Mouse (Mus musculus) midbrain, embryonic 12.5 days (tissue): ENCODE data around the gene Gm5447. TPM values are rescaled to one million over a fixed set of nuclear protein-coding genes. Genes with fewer than 3 reads are reported as not detected.

Experiments used
- ATAC-seq: fragments of 200-750 bp; cut with Nextera tagmentation; 2 replicates; pipeline ENCODE4 v1.8.0; 2017; ENCODE audit warnings: low read depth, moderate TSS enrichment, moderate library complexity; ENCODE audit not compliant: low FRiP score
- H3K27ac ChIP-seq: fragments of 300-500 bp; sonication (generic); replicated peaks from 2 replicates; pipeline ENCODE4 v1.5.1; 2016; ENCODE audit warnings: mild to moderate bottlenecking
- H3K27me3 ChIP-seq: fragments of 300-500 bp; sonication (generic); 2 replicates; pipeline ENCODE4 v1.6.1; 2016; ENCODE audit warnings: mild to moderate bottlenecking
- H3K36me3 ChIP-seq: fragments of 300-500 bp; sonication (generic); 2 replicates; pipeline ENCODE4 v1.6.1; 2016
- H3K4me1 ChIP-seq: fragments of 300-500 bp; sonication (generic); 2 replicates; pipeline ENCODE4 v1.6.1; 2016
- H3K4me2 ChIP-seq: fragments of 300-500 bp; sonication (generic); replicated peaks from 2 replicates; pipeline ENCODE4 v1.6.1; 2016; ENCODE audit warnings: mild to moderate bottlenecking, moderate library complexity
- H3K4me3 ChIP-seq: fragments of 300-500 bp; sonication (generic); 2 replicates; pipeline ENCODE4 v1.5.1; 2016; ENCODE audit warnings: mild to moderate bottlenecking
- H3K9ac ChIP-seq: fragments of 300-500 bp; sonication (generic); replicated peaks from 2 replicates; pipeline ENCODE4 v1.6.1; 2016; ENCODE audit warnings: mild to moderate bottlenecking, moderate library complexity
- H3K9me3 ChIP-seq: fragments of 300-500 bp; sonication (generic); 2 replicates; pipeline ENCODE4 v1.6.1; 2016; ENCODE audit warnings: mild to moderate bottlenecking
- WGBS: fragments of 180-500 bp; shearing (Covaris S2); methylation state at CpG from one replicate; pipeline ENCODE4 v1.1.7; 2016; 5-methylcytosine and 5-hydroxymethylcytosine counted together
- polyA plus RNA-seq: library from polyadenylated mRNA; unstranded; fragments of >200 nt; fragmentation: Nextera tagmentation; extraction: Ambion mirVana; gene quantifications from 2 replicates; pipeline ENCODE4 v1.2.1, GENCODE M21; 2016

Gm5447 gene
- polyA plus RNA-seq, 1 experiment from 2014 or later: 0.13 TPM

DNA sequence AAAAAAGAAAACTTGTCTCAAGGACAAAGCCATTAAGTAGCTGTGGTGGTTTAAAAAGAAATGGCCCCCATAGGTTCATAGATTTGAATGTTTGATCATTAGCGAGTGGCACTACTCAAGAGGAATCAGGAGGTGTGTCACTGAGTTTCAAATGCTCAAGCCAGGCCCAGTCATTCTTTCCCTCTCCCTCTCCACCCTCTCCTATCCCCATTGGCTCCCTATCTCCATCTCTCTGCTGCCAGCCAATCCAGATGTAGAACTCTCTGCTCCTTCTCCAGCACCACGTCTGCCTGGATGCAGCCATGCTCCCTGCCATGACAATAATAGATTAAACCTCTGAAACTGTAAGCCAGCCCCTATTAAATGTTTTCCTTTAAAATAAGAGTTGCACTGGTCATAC, 12.1 kb upstream of the Gm5447 start:
- Histone ChIP-seq H3K27me3 (no peaks in the 10 kb centered on the region), H3K27ac (no peak overlapping the region), H3K4me2 (no peak overlapping the region), H3K4me1 (peaks cover 15% of the 10 kb centered on the region), H3K4me3 (no peak overlapping the region), H3K9ac (no peak overlapping the region), H3K36me3 (no peaks in the 10 kb centered on the region), H3K9me3 (no peaks in the 10 kb centered on the region)
- no peak for ATAC-seq
- WGBS: 56% methylated on average over 2 of the region's 2 CpGs

DNA sequence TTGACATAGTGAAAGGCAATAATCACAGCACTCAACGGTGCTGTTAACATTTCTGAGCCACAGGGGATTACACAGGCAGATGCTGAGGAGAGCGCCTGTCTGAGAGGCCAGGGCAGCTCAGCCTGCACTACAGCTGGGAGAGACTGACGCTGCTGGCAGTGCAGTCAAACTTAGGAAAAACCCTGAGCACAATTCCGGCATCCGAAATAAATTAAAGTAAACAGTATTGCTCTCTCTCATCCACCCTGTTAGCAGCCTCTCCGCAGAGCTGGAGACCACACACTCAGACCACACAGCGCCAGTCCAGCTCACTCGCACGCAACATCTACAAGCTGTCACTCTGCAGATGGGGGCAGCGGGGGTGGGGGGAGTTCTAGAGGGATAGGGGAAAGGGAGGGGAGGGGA, 7.5 kb upstream of the Gm5447 start:
- Histone ChIP-seq H3K4me2 (peak overlapping the region; percentile 48), H3K27me3 (no peaks in the 10 kb centered on the region), H3K9ac (no peak overlapping the region; the same call in 1 of the 2 replicates), H3K4me3 (peak overlapping the region; percentile 21; the same call in 1 of the 2 replicates), H3K27ac (peak overlapping the region; percentile 30; the same call in 1 of the 2 replicates), H3K9me3 (no peaks in the 10 kb centered on the region), H3K4me1 (peaks cover 11% of the 10 kb centered on the region), H3K36me3 (no peaks in the 10 kb centered on the region)
- peak; percentile 73 for ATAC-seq
- WGBS: 7% methylated on average over 10 of the region's 10 CpGs

DNA sequence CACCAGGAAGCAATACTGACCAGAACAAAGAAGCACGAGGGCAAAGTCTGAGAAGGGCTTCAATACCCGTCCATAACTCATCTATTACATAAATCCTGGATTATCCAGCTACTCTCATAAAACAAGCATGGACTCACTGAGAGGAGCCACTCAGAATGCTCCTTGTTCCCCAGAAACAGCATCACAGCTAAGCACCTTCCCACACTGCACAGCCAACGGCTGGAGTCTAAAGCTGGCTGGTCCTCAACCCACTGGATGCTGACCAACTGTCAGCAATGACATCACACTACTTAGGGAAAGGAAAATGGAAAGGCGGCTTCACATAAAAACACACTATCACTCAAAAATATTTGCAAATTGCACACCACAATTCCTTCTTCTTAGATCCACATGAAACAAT, 5.7 kb upstream of the Gm5447 start:
- Histone ChIP-seq H3K4me1 (peaks cover 14% of the 10 kb centered on the region), H3K9me3 (no peaks in the 10 kb centered on the region), H3K4me3 (no peak overlapping the region), H3K9ac (no peak overlapping the region), H3K4me2 (no peak overlapping the region), H3K27me3 (no peaks in the 10 kb centered on the region), H3K27ac (no peak overlapping the region), H3K36me3 (no peaks in the 10 kb centered on the region)
- no peak for ATAC-seq
- WGBS: 55% methylated on average over 4 of the region's 4 CpGs

DNA sequence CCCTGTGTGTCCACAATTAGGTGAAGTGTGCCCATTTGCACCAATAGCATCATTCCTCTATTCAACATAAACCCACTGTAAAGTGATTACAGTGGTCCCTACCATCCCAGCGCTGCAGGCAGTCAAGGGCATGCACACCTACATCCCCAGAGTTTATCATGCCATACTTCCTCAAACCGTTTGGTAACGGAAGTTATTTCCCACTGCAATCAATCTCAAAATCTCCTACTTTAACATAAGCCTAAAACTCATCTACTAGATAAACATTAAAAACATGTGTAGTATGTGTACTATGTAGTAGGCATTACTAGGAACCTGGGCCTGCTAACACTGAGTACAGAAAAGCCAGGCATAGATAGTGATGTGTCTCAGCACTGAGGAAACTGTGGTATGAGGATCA, 3.0 kb upstream of the Gm5447 start:
- H3K27ac ChIP-seq: no peak overlapping the region
- ATAC-seq: no peak

DNA sequence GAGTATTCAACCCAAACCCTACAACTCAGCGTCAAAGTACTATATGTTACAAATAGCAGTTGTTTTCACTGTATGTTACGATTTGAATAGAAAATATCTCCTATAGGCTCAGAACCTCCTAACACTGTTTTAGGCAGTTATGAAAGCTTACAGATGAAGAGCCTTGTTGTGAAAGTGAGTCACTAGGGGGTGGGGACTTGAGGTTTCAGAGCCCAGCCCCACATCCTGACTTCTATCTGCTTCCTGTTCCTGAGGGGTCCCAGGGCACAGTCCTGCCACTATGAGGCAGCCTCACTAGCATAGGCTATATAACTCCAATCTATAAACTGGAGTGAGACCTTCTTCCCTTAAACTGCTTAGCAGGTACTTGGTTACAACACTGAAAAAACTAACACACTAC, 1.9 kb upstream of the Gm5447 start:
- no peaks in the 10 kb centered on the region for H3K36me3 ChIP-seq
- no peaks in the 10 kb centered on the region; the same call in 1 of the 2 replicates for H3K27me3 ChIP-seq
- H3K9ac ChIP-seq: no peak overlapping the region
- peaks cover 10% of the 10 kb centered on the region; the same call in 1 of the 2 replicates for H3K4me1 ChIP-seq
- no peaks in the 10 kb centered on the region for H3K9me3 ChIP-seq
- no peak overlapping the region for H3K4me2 ChIP-seq
- no peak overlapping the region for H3K4me3 ChIP-seq
- WGBS: 91% methylated on average over 2 of the region's 2 CpGs
- ATAC-seq: no peak
- H3K27ac ChIP-seq: no peak overlapping the region

More for the DNA sequence above, 3.0 kb upstream of the Gm5447 start:
- 90% methylated on average over 3 of the region's 3 CpGs for WGBS
- Histone ChIP-seq H3K9me3 (no peaks in the 10 kb centered on the region), H3K4me3 (no peak overlapping the region), H3K4me1 (peaks cover 18% of the 10 kb centered on the region), H3K9ac (no peak overlapping the region), H3K27me3 (no peaks in the 10 kb centered on the region; the same call in 1 of the 2 replicates), H3K36me3 (no peaks in the 10 kb centered on the region), H3K4me2 (no peak overlapping the region)

DNA sequence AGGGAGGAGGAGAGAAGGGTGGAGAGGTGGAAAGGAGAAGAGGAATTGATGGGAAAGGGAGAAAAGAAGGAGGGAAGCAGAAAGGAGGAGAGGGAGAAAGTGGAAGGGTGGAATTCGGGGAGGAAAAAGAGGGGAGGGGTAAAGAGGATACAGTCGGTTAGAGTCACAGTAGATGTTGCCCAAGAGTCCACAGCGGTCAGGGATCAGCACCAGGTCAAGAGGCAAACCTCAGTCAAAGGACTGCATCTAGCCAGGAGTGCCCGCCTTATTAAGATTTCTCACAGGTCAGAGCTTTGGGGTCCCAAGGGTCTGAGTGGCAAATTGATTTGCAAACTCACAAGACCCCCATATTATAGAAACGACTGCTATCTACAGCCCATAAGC, 235 bp downstream of the Gm5447 start:
- H3K36me3 ChIP-seq: no peaks in the 10 kb centered on the region
- H3K4me1 ChIP-seq: peaks cover 7% of the 10 kb centered on the region; the same call in 1 of the 2 replicates
- H3K27me3 ChIP-seq: no peaks in the 10 kb centered on the region; the same call in 1 of the 2 replicates
- 22% methylated on average over 5 of the region's 5 CpGs for WGBS
- peak; percentile 70 for ATAC-seq
- H3K4me3 ChIP-seq: peak overlapping the region; percentile 87
- H3K27ac ChIP-seq: no peak overlapping the region
- H3K4me2 ChIP-seq: peak overlapping the region; percentile 66
- H3K9ac ChIP-seq: peak overlapping the region; percentile 77
- H3K9me3 ChIP-seq: no peaks in the 10 kb centered on the region

DNA sequence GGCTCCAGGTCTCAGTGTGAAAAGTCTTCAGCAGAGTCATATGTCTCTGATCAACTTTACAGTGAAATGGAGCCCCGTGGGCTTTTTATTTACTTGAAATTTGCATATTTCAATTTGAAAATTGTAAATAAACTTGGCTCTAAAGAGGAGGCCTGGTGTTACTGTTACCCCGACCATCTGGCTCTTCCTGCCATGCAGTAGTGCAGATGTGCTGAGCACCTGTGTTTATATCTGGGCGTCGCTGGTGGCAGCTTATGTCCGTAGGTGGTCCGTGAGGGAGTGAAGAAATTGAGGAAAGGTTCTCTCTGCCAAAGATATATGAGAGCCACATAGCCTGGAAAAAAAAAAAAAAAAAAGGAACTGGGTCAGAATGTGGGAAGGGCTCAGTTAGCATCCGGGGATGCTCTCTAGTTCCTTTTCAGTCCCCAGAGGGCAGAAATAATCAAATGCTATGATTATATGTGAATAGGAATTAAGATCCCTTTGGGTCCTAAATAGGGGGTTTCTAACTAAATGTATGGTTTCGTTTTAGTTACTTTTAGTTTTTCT, 2.6 kb downstream of the Gm5447 start:
- ATAC-seq: no peak
- H3K27ac ChIP-seq: no peak overlapping the region
- no peak overlapping the region for H3K4me3 ChIP-seq
- no peak overlapping the region for H3K9ac ChIP-seq
- no peaks in the 10 kb centered on the region; the same call in 1 of the 2 replicates for H3K27me3 ChIP-seq
- H3K9me3 ChIP-seq: no peaks in the 10 kb centered on the region
- H3K36me3 ChIP-seq: no peaks in the 10 kb centered on the region
- WGBS: 63% methylated on average over 8 of the region's 8 CpGs
- peaks cover 7% of the 10 kb centered on the region; the same call in 1 of the 2 replicates for H3K4me1 ChIP-seq
- H3K4me2 ChIP-seq: no peak overlapping the region

DNA sequence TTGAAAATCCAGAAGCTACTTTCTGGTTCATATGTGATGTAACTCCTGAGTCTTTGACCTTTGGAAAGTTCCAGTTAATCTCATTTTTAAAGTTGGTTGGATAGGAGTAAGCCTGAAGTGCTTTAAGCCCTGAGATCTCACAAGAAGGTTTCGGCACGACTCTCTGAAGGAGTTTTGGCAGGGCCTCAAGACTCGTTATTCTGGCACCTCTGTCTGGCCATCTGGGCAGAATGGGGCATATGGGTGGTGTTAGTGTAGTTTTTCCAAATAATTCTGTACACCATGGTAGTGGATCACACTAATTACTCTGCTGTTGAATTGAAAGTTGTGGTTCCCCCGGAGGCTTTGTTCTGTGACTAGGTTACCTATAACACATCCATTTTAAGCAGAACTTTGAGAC, 4.2 kb downstream of the Gm5447 start:
- no peaks in the 10 kb centered on the region for H3K9me3 ChIP-seq
- WGBS: 77% methylated on average over 4 of the region's 4 CpGs
- no peak overlapping the region for H3K27ac ChIP-seq
- no peaks in the 10 kb centered on the region for H3K36me3 ChIP-seq
- ATAC-seq: no peak
- no peak overlapping the region for H3K4me3 ChIP-seq
- H3K9ac ChIP-seq: no peak overlapping the region
- peaks cover 4% of the 10 kb centered on the region; the same call in 1 of the 2 replicates for H3K4me1 ChIP-seq
- H3K27me3 ChIP-seq: no peaks in the 10 kb centered on the region; the same call in 1 of the 2 replicates
- no peak overlapping the region for H3K4me2 ChIP-seq

DNA sequence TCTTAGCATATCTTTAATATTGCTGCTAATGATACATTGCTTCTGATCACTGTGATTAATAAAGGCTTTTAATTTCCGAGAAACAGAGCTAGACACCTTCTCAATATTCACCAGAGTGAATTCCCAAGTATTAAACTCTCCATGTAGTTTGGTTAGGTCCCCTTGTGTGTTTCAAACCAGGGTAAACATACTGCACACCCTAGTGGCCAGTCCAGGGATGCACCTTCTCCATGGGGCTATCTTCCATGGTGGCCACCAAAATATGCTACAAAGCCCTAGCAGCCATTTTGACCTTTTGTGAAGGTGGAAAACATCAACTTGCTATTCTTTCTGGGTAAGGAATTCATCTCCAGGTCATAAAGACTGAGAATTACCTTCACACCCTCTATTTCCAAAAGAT, 7.7 kb downstream of the Gm5447 start:
- no peak for ATAC-seq
- H3K4me3 ChIP-seq: no peak overlapping the region
- no peak overlapping the region for H3K27ac ChIP-seq
- 75% methylated on average over 1 of the region's 1 CpGs for WGBS
- peaks cover 11% of the 10 kb centered on the region for H3K27me3 ChIP-seq
- H3K4me1 ChIP-seq: peaks cover 9% of the 10 kb centered on the region
- no peak overlapping the region for H3K9ac ChIP-seq
- H3K36me3 ChIP-seq: no peaks in the 10 kb centered on the region
- H3K9me3 ChIP-seq: no peaks in the 10 kb centered on the region
- H3K4me2 ChIP-seq: no peak overlapping the region

DNA sequence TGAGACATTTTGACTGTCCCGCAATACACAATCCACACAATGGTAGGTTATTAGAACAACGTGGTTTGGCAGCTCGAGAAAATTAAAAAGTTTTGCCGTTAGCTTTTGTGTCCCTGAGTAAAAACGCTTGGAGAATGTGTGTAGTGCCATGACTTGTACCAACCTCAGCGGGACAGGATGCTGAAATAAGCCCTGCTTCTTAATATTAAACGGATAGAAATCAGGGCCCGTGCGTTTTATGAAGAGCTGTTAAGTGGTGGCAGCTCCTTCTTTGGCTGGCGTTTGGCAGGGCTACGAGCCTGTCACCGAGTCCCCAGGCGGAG, 11.2 kb downstream of the Gm5447 start:
- peak overlapping the region; percentile 46; the same call in 1 of the 2 replicates for H3K9ac ChIP-seq
- H3K27me3 ChIP-seq: peaks cover 19% of the 10 kb centered on the region
- ATAC-seq: no peak
- H3K4me2 ChIP-seq: peak overlapping the region; percentile 63
- H3K27ac ChIP-seq: no peak overlapping the region
- H3K4me3 ChIP-seq: peak overlapping the region; percentile 35
- H3K36me3 ChIP-seq: no peaks in the 10 kb centered on the region
- peaks cover 9% of the 10 kb centered on the region for H3K4me1 ChIP-seq
- WGBS: 23% methylated on average over 13 of the region's 13 CpGs
- no peaks in the 10 kb centered on the region for H3K9me3 ChIP-seq

DNA sequence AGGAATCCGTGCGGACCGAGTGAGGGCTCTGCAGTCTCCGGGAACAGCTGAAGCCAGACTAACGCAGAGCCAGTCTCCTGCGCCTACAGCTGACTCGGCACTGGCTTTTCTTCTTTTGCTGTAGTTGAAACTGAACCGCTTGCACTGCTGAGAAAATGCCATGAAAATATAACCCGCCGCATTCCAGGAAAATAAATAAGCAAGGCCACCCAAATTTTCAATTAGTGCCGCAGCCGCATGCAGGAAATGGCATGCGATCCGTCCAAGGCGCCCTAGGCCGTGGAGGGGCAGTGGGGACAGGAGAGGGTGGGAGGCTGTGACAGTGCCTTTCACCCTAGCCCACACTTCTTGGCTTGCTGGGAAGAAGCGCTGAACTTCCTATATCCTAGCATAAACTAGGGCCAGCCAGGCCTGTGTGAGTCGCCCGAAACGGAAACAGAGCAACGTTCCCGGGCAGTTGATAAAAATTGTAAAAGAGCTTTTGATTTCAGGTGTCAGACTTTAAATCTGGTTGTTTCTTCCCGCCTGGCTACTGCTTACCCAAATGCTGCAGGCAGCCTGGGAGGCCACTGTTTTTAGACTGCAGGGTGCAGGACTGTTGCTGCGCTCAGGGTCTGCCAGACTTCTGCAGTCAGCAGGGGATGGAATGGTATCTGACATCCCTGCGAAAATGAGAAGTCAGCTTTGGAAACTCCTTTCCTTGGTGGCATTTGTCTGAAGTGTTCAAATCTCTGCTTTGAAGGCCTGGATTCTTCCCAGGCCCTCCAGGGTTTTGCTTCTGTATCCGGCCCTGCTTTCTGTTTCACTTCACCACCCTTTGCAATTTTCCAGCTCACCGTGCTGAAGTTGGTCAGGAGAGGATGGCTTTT, 11.8 kb downstream of the Gm5447 start:
- ATAC-seq: peak; percentile 65; the same call in 1 of the 2 replicates
- Histone ChIP-seq H3K36me3 (no peaks in the 10 kb centered on the region), H3K4me2 (peak overlapping the region; percentile 63), H3K27ac (no peak overlapping the region), H3K4me1 (peaks cover 9% of the 10 kb centered on the region), H3K9me3 (no peaks in the 10 kb centered on the region), H3K9ac (peak overlapping the region; percentile 46; the same call in 1 of the 2 replicates), H3K4me3 (peak overlapping the region; percentile 35), H3K27me3 (peaks cover 19% of the 10 kb centered on the region)
- WGBS: 20% methylated on average over 27 of the region's 27 CpGs

DNA sequence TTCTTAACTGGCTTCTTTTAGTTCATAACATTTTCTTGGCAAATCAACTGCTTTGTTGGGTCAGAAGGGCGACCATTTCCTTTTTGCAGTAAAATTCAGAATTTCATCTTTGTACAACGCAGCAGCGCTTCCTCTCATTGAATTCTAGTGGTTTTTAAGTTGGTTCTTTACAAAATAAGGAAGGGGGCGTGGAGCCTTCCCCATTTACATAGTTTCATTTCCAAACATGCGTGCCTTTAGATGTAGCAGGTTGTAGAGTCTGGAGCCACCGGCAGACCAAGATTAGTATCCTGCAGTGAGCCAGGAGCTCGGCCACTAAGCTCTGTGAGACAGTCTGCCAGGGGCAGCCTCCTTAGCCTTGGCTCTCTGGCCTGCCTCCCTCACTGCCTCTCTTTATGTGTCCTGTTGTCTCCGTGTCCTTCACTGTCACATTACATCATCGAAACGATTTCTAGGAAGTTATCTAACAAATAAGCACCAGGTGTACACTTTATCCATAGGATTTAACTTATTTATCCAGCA, 13.0 kb downstream of the Gm5447 start:
- no peak for ATAC-seq
- Histone ChIP-seq H3K4me1 (peaks cover 9% of the 10 kb centered on the region), H3K27me3 (peaks cover 24% of the 10 kb centered on the region), H3K9me3 (no peaks in the 10 kb centered on the region), H3K27ac (no peak overlapping the region), H3K4me2 (no peak overlapping the region), H3K36me3 (no peaks in the 10 kb centered on the region), H3K9ac (no peak overlapping the region), H3K4me3 (no peak overlapping the region)
- WGBS: 62% methylated on average over 10 of the region's 10 CpGs
